8 mouse cellular contexts compared by ENCODE assay signal in the genomic region with DNA sequence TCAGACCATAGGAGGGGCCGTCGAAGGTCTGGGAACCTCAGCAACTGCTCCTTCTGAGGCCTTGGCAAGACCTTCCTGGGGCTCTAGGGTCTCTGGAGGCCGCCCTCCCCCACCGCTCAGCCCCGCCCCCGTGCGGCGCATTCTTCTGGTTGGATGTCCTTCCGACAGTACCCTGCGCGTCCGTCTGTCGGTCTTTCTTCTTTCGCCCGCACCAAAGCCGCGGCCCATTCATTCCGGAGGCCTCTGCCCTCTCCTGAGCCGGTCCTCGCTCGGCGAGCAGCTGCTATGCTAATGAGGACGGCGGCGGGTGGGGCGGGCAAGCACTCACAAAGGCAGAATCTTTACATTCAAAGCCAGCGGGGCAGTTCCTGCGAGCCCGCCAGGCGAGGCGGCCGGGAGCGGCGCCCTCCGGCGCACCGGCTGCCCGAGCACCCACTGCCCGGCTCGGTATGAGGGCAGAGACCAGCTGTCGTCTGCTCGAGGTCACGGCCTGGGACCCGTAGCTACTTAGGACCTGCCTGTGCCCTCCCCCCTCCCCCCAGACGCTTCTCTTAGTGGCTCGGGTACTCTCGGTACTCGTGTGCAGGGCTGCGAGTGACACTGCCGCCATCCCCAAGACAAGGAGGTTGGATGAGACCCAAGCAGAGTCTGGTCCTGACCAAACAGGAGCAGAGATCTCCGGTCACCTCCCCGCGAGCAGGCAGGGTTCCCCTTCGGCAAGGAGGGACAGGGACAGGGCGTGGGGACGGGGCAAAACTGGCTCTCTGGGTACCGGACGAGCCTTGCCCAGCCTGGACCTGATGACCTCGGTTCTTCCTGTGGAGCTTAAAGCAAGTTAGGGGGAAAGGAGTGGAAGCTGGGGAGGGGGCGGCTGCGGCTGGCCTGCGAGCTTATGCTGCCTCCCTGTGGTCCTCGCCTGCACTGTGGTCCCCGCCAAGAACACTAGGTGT. TPM values are rescaled to one million over a fixed set of nuclear protein-coding genes. Genes with fewer than 3 reads are reported as not detected.
DNase-seq lines count a peak whose midpoint lies in the region; ATAC-seq and TF ChIP-seq lines count a peak whose summit lies in the region.

No protein-coding gene starts in this region.

- peak overlapping the region; percentile 95 for H3K4me2 ChIP-seq in embryonic facial prominence, embryonic 15.5 days (replicated peaks)
- H3K4me2 ChIP-seq in hindbrain, embryonic 12.5 days (replicated peaks), result peak overlapping the region; percentile 68
- H3K4me2 ChIP-seq in liver, embryonic 13.5 days, result peak overlapping the region; percentile 82

- intact Hi-C loops in heart, postnatal 25 days (cut with DNase I), result loop anchor here (1.0 to 10.0 kb wide), 2 partner anchors 58 to 221 kb away; partner anchors contain the start of gene Dph7

- H3K9ac ChIP-seq in embryonic facial prominence, embryonic 15.5 days, result peak overlapping the region; percentile 50
- H3K9ac ChIP-seq in hindbrain, embryonic 12.5 days, result peak overlapping the region; percentile 67
- H3K9ac ChIP-seq in liver, embryonic 13.5 days, result peak overlapping the region; percentile 69

- H3K4me1 ChIP-seq in G1E (ENCODE audit: insufficient read depth, low read depth, low read length), result peaks cover 18% of the 10 kb centered on the region
- H3K4me1 ChIP-seq in embryonic facial prominence, embryonic 15.5 days, result peaks cover 24% of the 10 kb centered on the region
- H3K4me1 ChIP-seq in hindbrain, embryonic 12.5 days, result peaks cover 39% of the 10 kb centered on the region
- H3K4me1 ChIP-seq in liver, embryonic 13.5 days (replicated peaks), result peaks cover 37% of the 10 kb centered on the region

- peaks cover 7% of the 10 kb centered on the region for H3K9me3 ChIP-seq in G1E (replicated peaks)
- H3K9me3 ChIP-seq in embryonic facial prominence, embryonic 15.5 days (replicated peaks), result no peaks in the 10 kb centered on the region
- no peaks in the 10 kb centered on the region for H3K9me3 ChIP-seq in hindbrain, embryonic 12.5 days (replicated peaks)
- no peaks in the 10 kb centered on the region for H3K9me3 ChIP-seq in liver, embryonic 13.5 days (replicated peaks)

- ATAC-seq in G1E (ENCODE audit: extremely low read depth, insufficient number of reproducible peaks, low FRiP score, poor library complexity, severe bottlenecking), result no peak
- ATAC-seq in embryonic facial prominence, embryonic 15.5 days (ENCODE audit: insufficient number of reproducible peaks, low FRiP score, low TSS enrichment, low read depth), result peak; percentile 61
- ATAC-seq in hindbrain, embryonic 12.5 days (ENCODE audit: low FRiP score), result peak; percentile 82
- peak; percentile 16 for ATAC-seq in liver, embryonic 13.5 days (ENCODE audit: low read depth)

- DNase-seq in heart, adult 11 months, result peak; percentile 96
- no peak for DNase-seq in heart, postnatal 25 days (ENCODE audit: low spot score)
- DNase-seq in G1E (ENCODE audit: low spot score), result peak; percentile 52
- DNase-seq in liver, embryonic 13.5 days, result no peak
- peak; percentile 90 for DNase-seq in neural tube, embryonic 10.5 days (ENCODE audit: extremely low spot score, low spot score)
- DNase-seq in thymus, postnatal 36 days, result peak; percentile 69 to 70

- H3K27ac ChIP-seq in embryonic facial prominence, embryonic 15.5 days (replicated peaks), result peak overlapping the region; percentile 66
- peak overlapping the region; percentile 96 for H3K27ac ChIP-seq in hindbrain, embryonic 12.5 days
- no peak overlapping the region for H3K27ac ChIP-seq in liver, embryonic 13.5 days

- H3K27me3 ChIP-seq in G1E (ENCODE audit: insufficient read depth, low read length), result peaks cover 68% of the 10 kb centered on the region
- H3K27me3 ChIP-seq in embryonic facial prominence, embryonic 15.5 days, result peaks cover 41% of the 10 kb centered on the region
- H3K27me3 ChIP-seq in hindbrain, embryonic 12.5 days, result no peaks in the 10 kb centered on the region
- H3K27me3 ChIP-seq in liver, embryonic 13.5 days, result peaks cover 67% of the 10 kb centered on the region

- peak overlapping the region; percentile 67; the same call in 1 of the 2 replicates for H3K4me3 ChIP-seq in G1E (ENCODE audit: low read depth, low read length)
- peak overlapping the region; percentile 53 for H3K4me3 ChIP-seq in embryonic facial prominence, embryonic 15.5 days (replicated peaks)
- H3K4me3 ChIP-seq in hindbrain, embryonic 12.5 days, result peak overlapping the region; percentile 45
- H3K4me3 ChIP-seq in liver, embryonic 13.5 days (replicated peaks), result peak overlapping the region; percentile 58

- 1% methylated on average over 63 of the region's 64 CpGs for WGBS in embryonic facial prominence, embryonic 15.5 days
- under 1% methylated on average over 64 of the region's 64 CpGs for WGBS in hindbrain, embryonic 12.5 days
- 2% methylated on average over 64 of the region's 64 CpGs for WGBS in liver, embryonic 13.5 days (ENCODE audit: insufficient replicate concordance)

- peaks cover 2% of the 10 kb centered on the region for H3K36me3 ChIP-seq in G1E (replicated peaks)
- no peaks in the 10 kb centered on the region for H3K36me3 ChIP-seq in embryonic facial prominence, embryonic 15.5 days
- no peaks in the 10 kb centered on the region for H3K36me3 ChIP-seq in hindbrain, embryonic 12.5 days
- H3K36me3 ChIP-seq in liver, embryonic 13.5 days, result no peaks in the 10 kb centered on the region

- no peak for TF ChIP-seq CTCF in G1E (IDR thresholded peaks at IDR 0.05; ENCODE audit: low read depth, low read length)

RNA-seq across cellular contexts. Expression of gene Nrarp, which starts 5.3 kb away (rescaled TPM):
- 10 to 100 TPM in 1 of 2 experiments, 1 to 10 TPM in 1; 7.2 to 11.5 TPM for total RNA-seq in heart, postnatal 25 days (2021)
- not detected in 2 replicates for total RNA-seq in G1E (2014; fragmentation: Nextera tagmentation)
- total RNA-seq in G1E (2017), result 0.16 TPM in 1 of 2 replicates, not detected in the other
- polyA plus RNA-seq in G1E (2012), result not detected in 2 replicates
- polyA plus RNA-seq in embryonic facial prominence, embryonic 15.5 days (2015; fragmentation: Nextera tagmentation; extraction: Ambion mirVana), result 26.8 and 26.9 TPM in 2 replicates
- polyA plus RNA-seq in hindbrain, embryonic 12.5 days (2016; fragmentation: Nextera tagmentation; extraction: Ambion mirVana), result 70.9 and 76.4 TPM in 2 replicates
- 2.5 and 2.6 TPM in 2 replicates for polyA plus RNA-seq in liver, embryonic 13.5 days (2015; fragmentation: Nextera tagmentation; extraction: Ambion mirVana)

RNA-seq across cellular contexts. Expression of gene Tor4a, which starts 10.8 kb away (rescaled TPM):
- total RNA-seq in heart, postnatal 25 days (2021), result 1 to 10 TPM; 4.1 to 4.2 TPM
- 13.3 and 17.2 TPM in 2 replicates for total RNA-seq in G1E (2014; fragmentation: Nextera tagmentation)
- total RNA-seq in G1E (2017), result 33.2 and 33.8 TPM in 2 replicates
- 10.8 and 12.3 TPM in 2 replicates for polyA plus RNA-seq in G1E (2012)
- 9.3 and 10.5 TPM in 2 replicates for polyA plus RNA-seq in embryonic facial prominence, embryonic 15.5 days (2015; fragmentation: Nextera tagmentation; extraction: Ambion mirVana)
- polyA plus RNA-seq in hindbrain, embryonic 12.5 days (2016; fragmentation: Nextera tagmentation; extraction: Ambion mirVana), result 1.8 and 2.4 TPM in 2 replicates
- 5.5 and 6.0 TPM in 2 replicates for polyA plus RNA-seq in liver, embryonic 13.5 days (2015; fragmentation: Nextera tagmentation; extraction: Ambion mirVana)

RNA-seq across cellular contexts. Expression of gene Nelfb, which starts 25.4 kb away (rescaled TPM):
- 10 to 100 TPM; 36.1 to 40.6 TPM for total RNA-seq in heart, postnatal 25 days (2021)
- total RNA-seq in G1E (2014; fragmentation: Nextera tagmentation) (30.6 and 80.7 TPM in 2 replicates), G1E (2017) (54.6 and 60.9 TPM in 2 replicates)
- 26.9 and 27.0 TPM in 2 replicates for polyA plus RNA-seq in G1E (2012)
- 114 and 115 TPM in 2 replicates for polyA plus RNA-seq in embryonic facial prominence, embryonic 15.5 days (2015; fragmentation: Nextera tagmentation; extraction: Ambion mirVana)
- polyA plus RNA-seq in hindbrain, embryonic 12.5 days (2016; fragmentation: Nextera tagmentation; extraction: Ambion mirVana), result 107 and 117 TPM in 2 replicates
- polyA plus RNA-seq in liver, embryonic 13.5 days (2015; fragmentation: Nextera tagmentation; extraction: Ambion mirVana), result 42.8 and 43.3 TPM in 2 replicates

RNA-seq across cellular contexts. Expression of gene Stpg3, which starts 28.5 kb away (rescaled TPM):
- total RNA-seq in heart, postnatal 25 days (2021), result not detected
- total RNA-seq in G1E (2014; fragmentation: Nextera tagmentation) (not detected in 2 replicates), G1E (2017) (not detected in 2 replicates)
- not detected in 2 replicates for polyA plus RNA-seq in G1E (2012)
- not detected in 2 replicates for polyA plus RNA-seq in embryonic facial prominence, embryonic 15.5 days (2015; fragmentation: Nextera tagmentation; extraction: Ambion mirVana)
- polyA plus RNA-seq in hindbrain, embryonic 12.5 days (2016; fragmentation: Nextera tagmentation; extraction: Ambion mirVana), result not detected in 2 replicates
- polyA plus RNA-seq in liver, embryonic 13.5 days (2015; fragmentation: Nextera tagmentation; extraction: Ambion mirVana), result not detected in 2 replicates

RNA-seq across cellular contexts. Expression of gene Fam166a, which starts 32.6 kb away (rescaled TPM):
- not detected for total RNA-seq in heart, postnatal 25 days (2021)
- total RNA-seq in G1E (2014; fragmentation: Nextera tagmentation) (not detected in 2 replicates), G1E (2017) (not detected in 2 replicates)
- polyA plus RNA-seq in G1E (2012), result 0.20 TPM in 1 of 2 replicates, not detected in the other
- polyA plus RNA-seq in embryonic facial prominence, embryonic 15.5 days (2015; fragmentation: Nextera tagmentation; extraction: Ambion mirVana), result 0.77 TPM in 1 of 2 replicates, not detected in the other
- 0.19 TPM in 1 of 2 replicates, not detected in the other for polyA plus RNA-seq in hindbrain, embryonic 12.5 days (2016; fragmentation: Nextera tagmentation; extraction: Ambion mirVana)
- polyA plus RNA-seq in liver, embryonic 13.5 days (2015; fragmentation: Nextera tagmentation; extraction: Ambion mirVana), result not detected in 2 replicates

Comparison
In these comparisons a context has a peak if more than half of its experiments do, and no peak if none do; other contexts are left out.
1. DNase-seq: peak in heart, adult 11 months (single experiment), G1E (single experiment), neural tube, embryonic 10.5 days (single experiment) and thymus, postnatal 36 days (2 of 2); none in heart, postnatal 25 days (single experiment) and liver, embryonic 13.5 days (single experiment).
2. Peak in every context shown above with its lines, with median percentiles within 50 percentile points of each other: H3K4me3 ChIP-seq, H3K4me2 ChIP-seq and H3K9ac ChIP-seq.